Mouse (Mus musculus) liver, embryonic 14.5 days (tissue): ENCODE measurements at regions not wholly inside any gene's neighbourhood (a gene's known extent, or its start where the extent isn't known, plus 50 kb on each side); places are given as distances from the start of the nearest gene placed in this dataset.
A peak's percentile ranks its signal among the peaks of the same experiment; 100 is the strongest.

Experiments
- ATAC-seq: fragments of 200-750 bp; cut with Nextera tagmentation; 2 replicates; pipeline ENCODE4 v1.8.0; 2017; ENCODE audit warnings: moderate number of reproducible peaks, mild to moderate bottlenecking, moderate library complexity; ENCODE audit not compliant: insufficient read depth
- DNase-seq, 3 experiments: peaks; one replicate each; pipeline ENCODE4 v3.0.0-alpha.2; 2012 to 2013; ENCODE audit warnings: low read depth in 3 of 3, low spot score in 3 of 3
- H3K27ac ChIP-seq: fragments of 300-500 bp; sonication (generic); 2 replicates; pipeline ENCODE4 v1.5.1; 2014; ENCODE audit warnings: moderate library complexity, mild to moderate bottlenecking, control low read depth, inconsistent platforms
- H3K27me3 ChIP-seq: fragments of 300-500 bp; sonication (generic); 2 replicates; pipeline ENCODE4 v1.6.1; 2014; ENCODE audit warnings: mild to moderate bottlenecking, low read length, moderate library complexity; ENCODE audit not compliant: control insufficient read depth, insufficient read depth
- H3K36me3 ChIP-seq: fragments of 300-500 bp; sonication (generic); replicated peaks from 2 replicates; pipeline ENCODE4 v1.6.1; 2014; ENCODE audit warnings: low read depth; ENCODE audit not compliant: control insufficient read depth, insufficient read depth
- H3K4me1 ChIP-seq, 2 experiments: fragments of 200-500 bp in 1 of 2; fragments of 300-500 bp in 1 of 2; sonication (generic) in 1 of 2; replicated peaks; 2 replicates each; pipeline ENCODE4 v1.6.1; 2012 to 2014; ENCODE audit warnings: antibody characterized with exemption in 1 of 2, inconsistent platforms in 1 of 2, low read length in 1 of 2; ENCODE audit not compliant: control insufficient read depth in 2 of 2, insufficient read depth in 2 of 2
- H3K4me2 ChIP-seq: fragments of 300-500 bp; sonication (generic); 2 replicates; pipeline ENCODE4 v1.6.1; 2014; ENCODE audit warnings: low read depth, mild to moderate bottlenecking, control low read depth, moderate library complexity
- H3K4me3 ChIP-seq, 2 experiments: fragments of 200-500 bp in 1 of 2; fragments of 300-500 bp in 1 of 2; sonication (generic) in 1 of 2; 2 replicates each; pipeline ENCODE4 v1.5.1; 2012 to 2014; ENCODE audit warnings: low read depth in 2 of 2, low read length in 2 of 2, mild to moderate bottlenecking in 2 of 2, control low read depth in 1 of 2, inconsistent platforms in 1 of 2, moderate library complexity in 1 of 2; ENCODE audit not compliant: insufficient read depth in 1 of 2
- H3K9ac ChIP-seq: fragments of 300-500 bp; sonication (generic); replicated peaks from 2 replicates; pipeline ENCODE4 v1.6.1; 2014; ENCODE audit warnings: mild to moderate bottlenecking, control low read depth, moderate library complexity
- H3K9me3 ChIP-seq: fragments of 300-500 bp; sonication (generic); 2 replicates; pipeline ENCODE4 v1.6.1; 2016; ENCODE audit warnings: low read length, mixed read lengths; ENCODE audit not compliant: control insufficient read depth
- CTCF ChIP-seq: IDR thresholded peaks from 2 replicates; pipeline ENCODE4 v1.5.1; 2016; ENCODE audit warnings: antibody characterized with exemption, low read depth, control low read depth
- EP300 ChIP-seq: IDR thresholded peaks from 2 replicates; pipeline ENCODE4 v1.6.1; 2016; ENCODE audit warnings: antibody characterized with exemption, low read depth
- WGBS: fragments of 180-500 bp; shearing (Covaris S2); extraction: QIAGEN DNeasy Blood & Tissue Kit; methylation state at CpG from one replicate; pipeline ENCODE4 v1.1.7; 2014; ENCODE audit not compliant: insufficient replicate concordance; 5-methylcytosine and 5-hydroxymethylcytosine counted together

DNA sequence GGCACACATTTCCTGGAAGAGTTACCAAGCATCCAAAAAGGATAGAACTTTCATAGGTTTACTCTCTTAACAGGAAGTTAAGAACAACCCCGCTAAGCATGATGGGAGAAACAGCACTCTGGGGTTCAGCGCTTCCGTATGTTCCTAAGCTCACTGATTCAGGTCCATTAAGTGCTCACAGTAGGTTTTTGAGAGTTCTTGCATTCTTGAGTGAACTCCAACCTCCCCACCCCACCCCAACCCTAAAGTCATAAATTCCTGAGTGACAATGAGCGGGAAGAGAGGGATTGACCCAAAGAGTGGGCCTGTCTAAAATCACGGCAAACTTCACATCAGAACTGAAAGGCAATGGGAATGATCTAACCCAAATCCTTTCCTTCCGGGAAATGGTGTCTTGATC lies 405.9 kb downstream of the Lrig3 start:
- no peak overlapping the region for H3K27ac ChIP-seq
- no peak overlapping the region for H3K4me2 ChIP-seq
- H3K9me3 ChIP-seq, result no peaks in the 10 kb centered on the region
- H3K4me3 ChIP-seq, result no peak overlapping the region
- TF ChIP-seq EP300 (no peak), CTCF (no peak)
- no peak overlapping the region for H3K9ac ChIP-seq
- H3K4me1 ChIP-seq, result no peaks in the 10 kb centered on the region
- H3K36me3 ChIP-seq, result no peaks in the 10 kb centered on the region
- H3K27me3 ChIP-seq, result no peaks in the 10 kb centered on the region
- 70% methylated on average over 6 of the region's 6 CpGs for WGBS
- ATAC-seq (no peak), DNase-seq (no peak)

GRCm38 (mm10) chr10:126349076-126349475 lies 383.1 kb downstream of the Lrig3 start:
- Histone ChIP-seq H3K27ac (no peak overlapping the region), H3K27me3 (no peaks in the 10 kb centered on the region), H3K4me1 (no peaks in the 10 kb centered on the region), H3K4me2 (no peak overlapping the region), H3K9ac (no peak overlapping the region), H3K36me3 (no peaks in the 10 kb centered on the region), H3K9me3 (no peaks in the 10 kb centered on the region; the same call in 1 of the 2 replicates), H3K4me3 (no peak overlapping the region)
- ATAC-seq (no peak), DNase-seq (no peak)
- 71% methylated on average over 11 of the region's 11 CpGs for WGBS
- TF ChIP-seq EP300, result no peak
- TF ChIP-seq CTCF, result no peak

- ATAC-seq (no peak), DNase-seq (no peak)
- H3K4me1 ChIP-seq, result no peaks in the 10 kb centered on the region
- no peak overlapping the region for H3K4me2 ChIP-seq
- no peak overlapping the region for H3K27ac ChIP-seq
- no peaks in the 10 kb centered on the region for H3K36me3 ChIP-seq
- H3K9me3 ChIP-seq, result no peaks in the 10 kb centered on the region; the same call in 1 of the 2 replicates
- H3K9ac ChIP-seq, result no peak overlapping the region
- H3K4me3 ChIP-seq, result no peak overlapping the region
- H3K27me3 ChIP-seq, result no peaks in the 10 kb centered on the region
- TF ChIP-seq EP300 (no peak), CTCF (peak; percentile 60)
- 49% methylated on average over 4 of the region's 4 CpGs for WGBS
Observed at GRCm38 (mm10) chr10:126337426-126337825, 371.5 kb downstream of the Lrig3 start.

- H3K4me1 ChIP-seq, result no peaks in the 10 kb centered on the region
- WGBS, result 72% methylated on average over 5 of the region's 5 CpGs
- no peaks in the 10 kb centered on the region for H3K36me3 ChIP-seq
- no peaks in the 10 kb centered on the region for H3K27me3 ChIP-seq
- H3K4me2 ChIP-seq, result no peak overlapping the region
- DNase-seq (no peak), ATAC-seq (no peak)
- TF ChIP-seq CTCF (no peak), EP300 (no peak)
- no peaks in the 10 kb centered on the region for H3K9me3 ChIP-seq
- no peak overlapping the region for H3K9ac ChIP-seq
- no peak overlapping the region for H3K4me3 ChIP-seq
- no peak overlapping the region for H3K27ac ChIP-seq
Observed at GRCm38 (mm10) chr10:126333786-126334185, 367.8 kb downstream of the Lrig3 start.

DNA sequence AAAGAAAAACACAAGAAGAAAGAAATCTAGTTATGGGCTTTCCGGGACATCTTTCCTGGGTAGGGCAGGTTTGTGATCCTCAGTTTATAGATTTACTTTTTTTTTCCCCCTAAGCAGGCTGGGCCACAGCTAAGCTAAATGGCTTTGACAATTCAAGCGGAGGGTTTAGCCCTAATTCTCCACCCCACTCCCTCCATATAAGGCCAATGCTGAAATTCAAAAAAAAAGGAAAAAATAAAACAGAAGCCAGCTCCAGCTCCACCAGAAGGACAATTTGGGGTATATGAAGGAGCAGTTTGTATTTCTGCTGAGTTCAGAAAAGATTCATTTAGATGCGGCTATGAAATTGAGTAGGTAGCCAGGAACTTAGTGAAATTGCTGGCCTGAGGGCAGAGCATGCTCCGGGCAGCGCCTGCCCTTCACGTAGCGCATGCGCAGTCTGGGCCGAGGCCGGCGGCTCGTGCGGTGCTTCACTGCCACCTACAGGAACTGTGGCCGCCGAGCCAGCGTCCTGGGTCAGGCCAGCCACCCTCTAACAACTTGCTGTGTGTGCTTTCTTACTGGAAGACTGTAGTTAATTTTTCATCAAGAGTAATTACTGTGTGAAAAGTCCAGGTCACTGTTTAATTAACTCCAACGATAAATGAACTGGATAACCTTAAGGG lies 364.5 kb downstream of the Lrig3 start:
- H3K4me3 ChIP-seq, result no peak overlapping the region
- TF ChIP-seq EP300, result no peak
- TF ChIP-seq CTCF, result peak; percentile 78
- no peak overlapping the region for H3K27ac ChIP-seq
- peak; percentile 59; the same call in 1 of the 2 replicates for ATAC-seq
- no peaks in the 10 kb centered on the region for H3K4me1 ChIP-seq
- H3K27me3 ChIP-seq, result no peaks in the 10 kb centered on the region
- no peak overlapping the region for H3K9ac ChIP-seq
- H3K4me2 ChIP-seq, result no peak overlapping the region
- peak; percentile 9 to 17 (median 11) for DNase-seq
- H3K9me3 ChIP-seq, result no peaks in the 10 kb centered on the region
- H3K36me3 ChIP-seq, result no peaks in the 10 kb centered on the region
- 7% methylated on average over 17 of the region's 17 CpGs for WGBS
